Mouse (Mus musculus): Measurements from ENCODE around the gene Kank2.

DNA sequence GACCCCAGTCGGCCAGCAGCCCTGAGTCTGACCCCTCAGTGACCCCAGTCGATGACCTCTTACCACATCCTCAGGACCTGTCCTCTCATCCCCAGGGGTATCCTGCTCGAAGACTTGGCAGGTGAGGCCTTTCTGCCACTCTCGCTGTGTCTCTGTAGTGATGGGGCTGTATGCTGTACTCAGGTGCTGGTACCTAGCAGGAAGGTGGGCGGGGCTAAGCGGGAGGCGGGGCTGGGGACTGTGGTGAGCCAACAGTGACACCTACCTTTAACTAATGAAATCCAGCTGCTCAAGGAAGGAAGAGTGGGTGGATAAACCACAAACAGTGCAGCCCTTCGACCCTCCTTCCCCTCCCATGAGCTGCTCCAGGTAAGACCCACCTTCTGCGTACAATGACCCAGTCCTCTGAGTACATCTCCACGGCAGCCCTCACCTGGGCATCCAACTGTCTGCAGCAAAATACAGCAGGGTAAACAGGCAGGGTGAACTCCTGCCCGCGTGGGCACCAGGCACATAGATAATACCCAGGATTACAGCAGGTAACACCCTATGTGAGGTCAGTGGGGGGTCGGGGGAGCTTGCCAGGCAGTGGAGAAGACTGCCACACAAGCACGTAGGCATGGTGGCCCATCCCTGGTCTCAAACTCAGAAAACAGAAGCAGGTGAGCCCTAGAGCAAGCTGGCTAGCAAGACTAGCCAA, 47.0 kb upstream of the Kank2 start:
- no peak for TF ChIP-seq POLR2A (IDR thresholded peaks at IDR 0.05; ENCODE audit: low read depth, low read length)
- no peak for TF ChIP-seq CTCF (IDR thresholded peaks at IDR 0.05; ENCODE audit: extremely low read depth, insufficient read depth, insufficient read length, insufficient replicate concordance)
